Mouse (Mus musculus): ENCODE data around the gene Otud7b.

Otud7b gene

DNA sequence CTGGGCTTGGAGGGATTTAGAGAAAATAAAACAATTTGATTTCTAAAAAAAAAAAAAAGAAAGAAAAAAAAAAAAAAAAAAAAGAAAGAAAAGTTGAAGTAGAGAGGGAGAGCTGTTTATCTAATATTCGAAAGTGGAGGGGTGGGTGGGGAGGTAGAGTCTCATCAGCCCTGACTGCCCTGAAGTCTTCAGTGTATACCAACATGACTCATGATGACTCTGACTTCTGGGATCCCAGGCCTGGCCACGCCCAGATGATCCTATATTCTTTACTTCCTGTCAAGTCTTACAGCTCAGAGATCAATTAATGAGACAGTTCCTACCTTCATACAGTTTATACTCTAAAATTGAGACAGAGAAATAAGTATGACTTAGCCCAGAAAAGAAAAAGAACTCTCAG, 17.1 kb upstream of the Otud7b start:
- DNase-seq: no peak

DNA sequence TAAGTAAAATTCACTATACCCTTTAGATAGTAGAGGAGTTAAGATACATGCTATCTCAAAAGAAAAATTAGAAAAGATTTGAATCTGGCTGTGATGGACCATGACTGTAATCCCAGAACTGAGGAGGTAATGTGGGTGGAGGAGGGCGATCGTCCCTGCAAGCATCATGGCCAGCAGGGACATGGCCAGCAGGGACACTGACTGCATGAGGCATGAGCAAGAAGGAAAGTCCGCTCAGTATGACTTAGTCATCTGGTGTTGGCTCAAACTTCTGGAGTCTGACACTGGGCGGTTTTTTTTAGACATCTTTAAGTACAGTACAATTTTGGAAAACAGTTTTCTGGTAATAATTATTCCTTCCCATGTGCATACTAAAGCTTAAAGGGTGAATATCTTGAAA, 16.5 kb upstream of the Otud7b start:
- DNase-seq: no peak

DNA sequence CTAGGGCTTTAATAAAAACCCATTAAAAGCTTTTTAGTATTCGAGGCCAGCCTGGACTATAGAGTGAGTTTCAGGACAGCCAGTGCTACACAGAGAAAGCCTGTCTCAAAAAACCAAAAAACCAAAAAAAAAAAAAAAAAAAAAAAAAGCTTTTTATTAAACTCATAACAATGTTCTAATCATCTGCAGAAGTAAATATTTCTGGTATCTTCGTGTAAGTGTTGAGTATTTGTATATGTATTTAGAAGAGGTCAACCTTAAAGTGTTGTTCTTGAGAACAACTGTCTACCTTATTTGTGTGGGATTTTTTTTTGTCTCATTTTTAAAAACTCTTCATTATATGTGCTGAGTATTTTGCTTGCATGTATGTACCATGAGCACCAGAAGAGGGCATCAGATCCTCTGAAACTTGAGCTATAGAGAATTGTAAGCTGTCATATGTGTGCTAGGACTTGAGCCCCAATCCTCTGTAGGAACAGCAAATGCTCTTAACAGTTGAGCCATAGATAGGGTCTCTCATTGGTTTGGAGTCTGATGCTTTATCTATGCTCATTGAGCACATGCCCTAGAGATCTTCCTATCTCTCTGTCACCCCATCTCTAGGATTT, 14.3 kb upstream of the Otud7b start:
- no peak for DNase-seq

DNA sequence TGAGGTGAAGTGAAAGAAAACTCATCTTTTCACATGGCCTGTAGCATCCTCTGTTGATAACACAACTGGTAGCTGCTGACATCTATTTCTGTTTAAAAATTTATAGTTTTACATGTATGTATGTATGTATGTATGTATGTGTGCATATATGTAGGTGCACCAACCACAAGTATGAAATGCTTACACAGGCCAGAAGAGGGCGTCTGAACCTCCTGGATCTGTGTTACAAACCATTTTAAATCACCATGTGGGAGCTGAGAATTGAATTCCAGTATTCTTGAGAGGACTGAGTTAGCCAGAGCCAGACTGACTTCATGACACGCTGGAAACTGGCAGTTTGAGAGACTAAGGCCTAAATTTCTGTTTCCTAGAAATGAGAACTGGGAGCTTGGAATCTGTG, 13.2 kb upstream of the Otud7b start:
- no peak for DNase-seq

DNA sequence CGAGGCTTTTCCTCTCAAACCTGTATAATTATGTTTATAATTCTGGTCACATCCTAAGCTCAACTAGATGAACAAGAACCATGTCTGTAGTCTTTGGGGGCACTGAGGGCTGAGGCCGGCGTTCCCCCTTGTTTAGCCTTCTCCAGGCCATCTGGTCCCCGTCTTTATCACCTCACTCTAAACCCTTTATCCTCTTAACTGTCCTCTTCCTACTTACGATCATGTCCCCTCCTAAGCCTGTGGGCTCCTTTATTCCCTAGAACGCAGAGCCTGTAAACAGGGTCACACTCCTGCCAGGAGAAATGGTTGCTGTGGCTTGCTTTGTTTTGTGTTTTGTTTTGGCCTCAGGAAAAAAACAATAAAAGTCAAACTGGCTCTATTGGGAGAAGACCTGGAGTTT, 12.4 kb upstream of the Otud7b start:
- no peak for DNase-seq

DNA sequence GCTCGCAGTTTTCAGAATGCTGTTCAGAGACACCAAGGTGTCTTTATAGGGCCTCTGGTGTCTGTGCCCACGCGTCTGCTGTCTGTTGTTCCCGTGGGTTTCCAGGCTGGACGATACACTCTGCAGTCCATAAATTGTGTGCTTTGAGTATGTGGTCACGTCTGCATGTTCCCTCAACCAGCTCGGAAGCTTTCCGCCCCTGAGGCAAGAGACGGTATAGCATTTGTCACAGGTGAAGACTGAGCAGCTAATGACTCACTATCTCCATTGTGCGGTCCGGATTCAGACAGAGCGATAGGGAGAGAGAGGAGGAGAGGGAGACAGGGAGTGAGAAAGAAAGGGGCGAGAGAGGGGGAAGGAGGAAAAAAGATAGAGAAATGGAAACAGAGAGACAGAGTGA, 10.8 kb upstream of the Otud7b start:
- no peak for DNase-seq

DNA sequence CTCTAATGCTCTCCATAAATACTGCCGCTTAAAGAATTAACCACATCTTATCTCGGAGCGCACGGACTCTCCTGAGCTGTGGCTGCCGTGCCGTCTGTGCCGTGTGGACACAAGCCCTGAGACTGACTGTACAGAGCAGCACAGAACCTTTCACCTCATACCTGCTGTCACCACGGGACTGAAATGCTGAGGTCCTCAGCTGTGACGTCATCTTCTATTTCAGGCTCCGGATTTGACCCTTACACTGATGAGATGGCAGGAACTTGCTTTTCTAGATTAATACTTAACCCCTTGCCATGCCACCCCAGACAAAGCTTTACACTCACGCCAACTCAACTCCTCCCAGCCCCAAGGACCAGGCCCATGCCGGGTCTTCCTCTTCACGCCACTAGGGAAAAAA, 10.1 kb upstream of the Otud7b start:
- no peak for DNase-seq

DNA sequence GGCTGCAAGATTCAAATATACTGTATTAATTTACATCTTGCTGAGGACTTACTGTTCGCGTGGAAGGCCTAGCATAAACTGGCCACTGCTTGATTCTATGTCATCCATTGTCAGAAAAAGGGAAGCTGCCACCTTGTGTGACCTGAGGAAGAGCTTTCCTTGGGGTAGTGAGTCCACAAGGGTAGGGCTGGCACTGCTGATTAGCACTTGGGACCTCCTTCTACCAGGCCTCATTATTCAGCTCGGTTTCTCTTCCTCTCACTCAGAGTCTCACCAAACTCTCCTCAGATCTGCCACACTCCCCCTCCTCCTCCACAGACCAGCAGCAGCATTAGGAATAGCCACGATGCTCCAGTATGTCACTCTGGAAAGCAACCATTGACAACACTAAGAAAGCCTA, 6.2 kb upstream of the Otud7b start:
- no peak for DNase-seq

DNA sequence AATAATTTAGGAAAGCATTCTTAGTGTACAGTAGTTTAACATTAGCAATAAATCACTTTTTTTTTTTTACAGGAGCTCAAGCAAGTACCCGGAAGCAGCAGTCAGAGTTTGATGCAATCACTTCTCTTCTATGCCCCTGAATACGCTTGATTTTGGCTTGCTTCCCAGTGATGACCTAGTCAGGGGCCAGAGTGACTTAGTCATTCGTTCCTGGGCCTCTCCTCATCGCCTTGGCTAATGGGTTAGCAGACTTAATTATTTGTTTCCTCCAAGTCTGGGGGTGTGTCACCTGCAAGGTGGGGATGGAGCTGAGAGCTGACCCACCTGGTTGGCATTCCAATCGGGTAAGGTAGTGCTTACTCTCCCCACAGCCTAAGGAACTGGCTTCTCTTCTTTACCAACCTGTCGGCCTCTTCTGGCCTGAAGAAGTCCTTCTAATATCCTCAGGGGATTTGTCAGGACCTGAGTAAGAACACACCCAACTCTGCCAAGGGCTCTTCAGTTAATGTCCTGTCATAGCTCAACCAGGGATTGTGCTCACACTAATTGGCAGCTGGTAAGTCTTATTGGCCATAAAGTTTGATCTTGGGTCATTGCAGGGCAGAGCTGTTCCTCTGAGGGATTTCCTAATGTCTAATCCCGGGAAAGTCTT, 5.6 kb upstream of the Otud7b start:
- DNase-seq: peak; percentile 74 to 80

DNA sequence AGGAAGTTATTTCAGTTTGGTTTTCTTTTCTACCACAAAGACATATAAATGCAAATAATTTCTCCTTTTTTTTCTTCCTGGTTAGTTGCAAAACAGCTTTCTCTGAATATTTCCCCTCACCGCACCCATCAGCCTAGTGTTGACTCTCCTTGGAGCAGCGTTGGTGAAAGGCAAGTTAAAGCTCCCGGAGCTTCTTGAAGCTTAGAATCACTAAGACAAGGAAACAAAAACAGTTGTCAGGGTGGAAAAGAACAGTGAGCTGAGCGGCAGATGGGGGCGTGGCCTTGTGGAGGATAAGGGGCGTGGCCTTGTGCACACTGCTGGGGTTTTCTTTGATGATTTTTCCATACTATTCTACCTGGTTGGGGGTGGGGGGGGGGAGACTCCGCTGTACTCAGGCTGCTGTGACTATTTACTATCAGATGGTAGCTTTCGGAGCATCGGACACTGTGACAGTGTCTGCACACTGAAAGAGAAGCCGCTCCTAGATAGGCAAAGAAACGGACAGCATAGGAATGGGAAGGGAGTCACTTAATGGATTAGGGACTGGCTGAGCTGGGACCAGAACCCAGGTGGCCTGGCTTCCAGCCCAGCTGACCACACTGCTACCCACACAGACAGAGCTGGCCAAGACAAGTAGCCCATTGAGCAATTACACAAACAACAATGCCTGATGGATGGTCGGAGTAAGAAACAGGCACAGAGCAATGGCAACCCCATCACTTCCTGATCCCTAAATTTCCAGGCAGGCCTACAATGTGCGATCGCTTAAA, 2.0 kb upstream of the Otud7b start:
- DNase-seq: peak; percentile 64 to 68

DNA sequence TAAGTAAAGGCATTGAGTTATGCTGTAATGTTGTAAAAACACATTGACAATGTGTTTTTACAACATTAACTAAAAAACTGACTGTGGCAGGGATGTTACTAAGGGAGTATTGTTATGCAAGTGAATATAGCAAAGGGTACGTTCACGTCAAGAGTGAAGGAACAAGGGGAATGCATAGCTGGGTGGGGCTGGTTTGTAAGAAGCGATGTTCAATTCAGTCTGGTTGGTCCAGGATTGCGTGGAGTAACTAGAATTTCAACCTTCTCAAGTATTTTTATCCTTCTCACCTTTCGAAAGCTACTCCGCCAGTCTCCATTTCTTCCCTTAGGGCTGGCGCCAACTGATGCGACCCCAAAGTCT, 446 bp upstream of the Otud7b start:
- DNase-seq: no peak

DNA sequence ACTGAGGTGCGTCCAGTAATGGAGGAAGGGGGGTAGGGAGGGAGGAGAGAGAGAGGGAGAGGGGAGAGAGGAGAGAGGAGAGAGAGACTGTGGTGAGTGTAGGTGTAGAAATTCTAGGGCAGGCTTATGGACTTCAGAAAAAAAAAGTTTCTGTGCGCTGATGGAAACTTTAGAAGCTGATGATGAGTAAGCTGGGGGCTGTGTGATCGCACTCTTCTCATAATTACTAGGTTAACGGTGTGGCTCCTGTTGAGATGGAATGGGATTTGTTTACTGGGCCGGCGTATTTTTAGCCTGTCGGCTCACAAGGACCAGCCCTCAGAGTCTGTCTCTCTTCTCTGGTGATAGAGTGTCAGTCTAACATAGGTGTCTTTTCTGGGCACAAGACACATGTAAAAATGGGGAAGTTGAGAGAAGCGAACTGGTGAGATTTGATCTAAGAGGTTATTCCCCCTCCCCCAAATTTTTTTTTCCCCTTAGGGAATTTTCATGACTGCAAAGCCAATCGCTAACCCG, 963 bp downstream of the Otud7b start:
- DNase-seq: no peak

DNA sequence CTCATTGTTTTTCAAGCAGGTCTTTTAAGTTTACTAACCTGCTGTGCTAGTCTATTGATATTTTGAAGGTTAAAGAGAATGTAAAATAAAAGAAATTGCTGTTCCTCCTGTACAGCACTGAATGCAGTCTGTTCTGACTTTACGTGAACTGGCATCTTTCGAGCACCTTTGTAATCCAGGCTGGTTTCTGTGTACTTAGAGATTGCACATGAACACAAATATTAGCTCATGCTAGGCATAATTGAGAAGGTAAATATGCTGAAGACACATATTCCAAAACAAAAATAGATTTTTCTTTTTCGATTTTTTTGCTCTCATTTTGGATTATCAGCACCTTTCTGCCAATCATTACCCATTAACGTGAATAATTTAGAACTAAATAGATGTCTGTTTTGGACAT, 1.8 kb downstream of the Otud7b start:
- no peak for DNase-seq

DNA sequence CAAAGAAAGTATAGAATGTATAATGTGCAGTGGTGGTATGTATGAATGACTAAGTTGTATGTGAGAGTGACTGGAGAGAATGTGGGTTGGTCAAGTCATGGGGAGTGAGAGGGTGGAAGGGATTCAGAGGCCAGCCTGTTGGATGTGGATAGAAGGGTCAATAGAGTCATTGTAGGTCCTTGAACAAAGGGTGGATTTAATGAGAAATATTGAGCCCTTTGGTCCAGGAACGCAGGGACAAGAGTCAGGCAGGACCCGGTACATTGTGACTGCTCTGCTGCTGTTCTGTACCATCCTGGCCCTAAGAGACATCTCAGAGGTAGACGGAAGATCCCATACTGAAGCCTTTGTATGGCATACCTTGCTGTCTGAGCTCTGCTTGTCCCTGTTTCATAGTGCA, 4.0 kb downstream of the Otud7b start:
- DNase-seq: no peak

DNA sequence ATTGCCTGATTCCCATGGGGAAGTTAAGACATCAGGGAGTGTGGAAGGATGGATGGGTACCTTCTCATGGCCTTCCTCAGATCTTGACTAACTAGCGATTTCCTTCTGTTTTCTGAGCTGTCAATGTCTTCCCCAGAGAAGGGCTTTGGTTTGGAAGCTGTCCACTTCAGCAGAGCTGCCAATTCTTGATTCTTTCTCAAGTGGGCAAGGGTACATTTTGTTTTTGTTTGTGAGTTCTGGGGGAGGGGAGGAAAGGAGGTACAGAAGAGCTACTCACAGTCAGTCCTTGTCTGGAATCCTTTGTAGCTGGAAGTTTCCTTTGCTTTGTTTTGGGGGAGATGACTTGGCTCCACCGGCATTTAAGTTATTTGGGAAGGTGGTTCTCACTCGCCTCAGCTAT, 8.9 kb downstream of the Otud7b start:
- DNase-seq: no peak

DNA sequence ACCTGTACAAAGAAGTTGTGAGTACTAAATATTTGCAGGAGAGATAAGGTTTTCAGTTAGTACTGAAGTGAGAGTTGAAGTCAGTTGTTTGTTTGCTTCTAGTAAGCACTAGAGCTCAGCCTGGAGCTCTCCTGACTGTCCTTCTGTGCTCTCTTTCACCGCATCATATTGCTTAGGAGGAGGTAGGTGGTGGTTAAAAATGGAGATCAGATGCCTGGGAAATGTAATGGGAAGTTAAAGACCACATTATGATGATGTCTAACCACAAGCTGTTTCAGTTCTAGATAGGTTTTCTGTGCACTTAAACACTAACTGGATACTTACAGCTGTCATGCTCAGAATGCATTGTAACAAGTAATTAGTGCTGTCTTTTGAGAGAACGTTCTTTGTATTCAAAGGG, 13.8 kb downstream of the Otud7b start:
- DNase-seq: no peak

DNA sequence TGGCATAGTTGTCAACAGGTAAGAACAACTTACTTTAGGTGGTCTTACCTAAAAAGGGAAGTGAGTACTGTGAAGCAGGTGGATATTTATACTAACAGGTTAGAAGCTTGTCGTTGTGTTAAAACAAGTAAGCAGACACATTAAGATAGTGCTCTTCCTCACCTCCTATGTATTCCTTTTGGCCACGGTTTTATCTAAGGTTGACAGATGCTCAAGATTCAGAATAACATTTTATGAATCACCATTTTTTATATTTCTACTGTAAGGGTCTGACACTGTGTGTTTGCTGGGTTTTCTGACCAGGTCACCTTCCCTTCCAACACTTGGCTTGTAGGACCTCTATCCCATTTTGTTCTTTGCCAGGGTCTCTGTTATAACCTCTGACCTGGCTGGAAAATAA, 14.4 kb downstream of the Otud7b start:
- no peak for DNase-seq

DNA sequence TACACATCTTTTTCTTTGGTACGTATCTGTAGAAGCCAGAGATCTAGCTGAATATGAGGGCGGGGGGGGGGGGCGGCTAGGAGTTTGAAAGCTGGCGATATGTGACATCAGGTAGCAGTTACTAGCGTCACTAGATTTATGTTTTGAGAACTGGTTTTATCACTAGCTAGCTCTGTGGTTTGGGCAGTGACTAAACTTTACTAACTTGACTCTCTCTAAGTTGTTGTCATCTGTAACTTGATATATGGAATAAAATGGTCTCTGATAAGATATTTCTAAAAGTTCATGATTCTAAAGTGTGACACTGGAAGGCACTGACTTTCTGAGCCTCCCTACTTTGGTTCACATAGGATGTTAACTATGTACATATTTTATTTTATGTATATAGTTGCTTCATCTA, 19.9 kb downstream of the Otud7b start:
- DNase-seq: no peak

DNA sequence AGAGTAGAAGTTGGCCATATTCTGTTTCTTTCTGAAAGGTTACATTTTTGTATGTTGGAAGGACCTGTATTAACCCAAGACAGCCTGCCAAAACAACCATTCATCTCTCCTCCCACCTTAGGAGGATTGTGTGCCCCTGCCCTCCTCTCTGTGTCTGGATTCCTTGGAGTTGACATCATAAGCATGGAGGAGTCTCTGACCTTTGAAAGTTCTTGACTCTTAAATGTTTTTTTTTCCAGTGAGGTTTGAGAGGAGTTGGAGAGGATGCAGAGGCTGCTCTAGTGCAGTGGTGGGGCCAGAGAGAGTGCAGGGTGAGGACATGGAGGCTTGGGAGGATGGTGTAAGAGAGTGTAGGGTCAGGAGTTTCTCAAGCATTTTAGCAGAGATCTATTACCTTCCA, 23.8 kb downstream of the Otud7b start:
- no peak for DNase-seq

DNA sequence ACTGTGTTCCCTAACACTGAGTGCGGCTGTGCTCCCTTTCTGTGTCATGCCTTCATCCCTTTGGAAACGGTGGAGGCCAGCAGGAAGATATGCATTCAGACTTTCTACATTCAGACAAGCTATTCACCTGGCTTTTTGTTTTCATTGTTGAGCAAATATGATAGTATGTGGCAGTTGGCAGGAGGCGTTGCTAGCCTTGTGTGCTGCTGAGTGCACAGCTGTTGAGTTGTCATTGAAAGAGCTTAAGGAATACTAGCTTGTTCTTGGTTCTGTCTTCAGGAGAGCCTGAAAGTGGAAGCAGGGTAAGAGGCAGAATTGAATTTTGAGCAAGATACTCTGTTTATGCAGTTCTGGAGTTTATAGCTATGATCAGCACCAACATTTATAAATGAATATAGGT, 28.2 kb downstream of the Otud7b start:
- DNase-seq: no peak

DNA sequence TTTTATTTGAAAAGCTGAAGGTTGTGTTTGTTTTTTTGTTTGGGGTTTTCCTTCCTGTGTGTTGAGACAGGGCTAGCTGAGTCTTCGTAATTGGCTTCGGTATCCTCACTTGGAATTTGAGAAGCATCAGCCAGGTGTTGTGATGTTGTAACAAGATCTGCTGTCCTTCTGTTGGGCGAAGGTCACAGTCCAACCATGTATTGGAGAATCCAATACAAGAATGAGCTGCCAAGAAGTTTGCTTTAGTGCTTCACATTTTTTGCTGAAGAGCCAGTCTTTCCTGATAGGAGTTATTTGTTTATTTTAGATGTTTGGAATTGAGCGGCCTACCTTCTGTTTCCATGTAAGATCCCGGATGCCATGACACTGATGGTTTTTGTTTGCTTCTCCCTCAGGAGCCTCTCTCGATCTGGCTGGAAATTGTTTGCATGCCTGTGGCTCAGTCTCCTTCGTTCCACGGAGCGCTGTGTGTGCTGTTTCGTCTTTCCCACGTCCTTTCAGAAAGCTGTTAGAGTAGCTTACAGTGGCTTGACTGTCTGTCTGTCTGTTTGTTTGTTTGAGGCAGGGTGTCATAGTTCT, 29.1 kb downstream of the Otud7b start:
- no peak for DNase-seq

DNA sequence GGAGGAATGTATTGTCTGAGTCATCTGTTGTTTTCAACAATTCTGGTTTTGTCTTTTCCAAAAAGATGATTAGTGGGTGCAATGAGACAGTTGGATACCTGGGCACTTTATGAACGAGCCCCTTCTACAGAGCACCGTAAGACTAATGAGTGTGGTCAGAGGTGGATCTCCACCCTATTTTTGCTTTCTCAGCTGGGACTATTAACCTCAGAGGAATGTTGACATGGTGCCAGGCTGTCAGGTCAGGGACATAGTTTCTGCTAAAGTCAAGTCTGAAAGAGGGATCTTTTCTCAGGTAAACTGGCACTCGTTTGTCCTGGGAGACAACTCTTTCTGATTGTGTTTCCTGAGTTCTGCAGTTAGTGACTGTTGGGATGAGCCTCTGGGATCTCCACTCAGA, 30.7 kb downstream of the Otud7b start:
- no peak for DNase-seq

DNA sequence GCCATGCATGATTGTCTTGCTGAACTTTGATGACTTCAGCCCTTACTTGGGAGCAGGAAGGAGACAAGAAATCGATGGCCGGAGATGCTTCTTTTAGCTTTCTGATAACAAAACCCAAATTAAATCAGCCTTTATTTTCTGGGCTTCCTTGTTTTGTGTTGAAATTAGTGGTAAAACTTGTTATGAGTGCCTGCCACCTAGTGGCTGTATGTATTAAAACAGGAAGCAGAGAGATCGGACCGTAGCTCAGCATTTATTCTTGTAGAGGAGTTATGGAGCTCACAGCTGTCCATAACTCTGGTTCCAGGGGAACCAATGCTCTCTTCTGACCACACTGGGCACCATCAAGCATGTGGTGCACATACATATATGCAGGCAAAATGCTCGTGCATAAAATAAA, 43.6 kb downstream of the Otud7b start:
- DNase-seq: peak in 1 of 2 experiments; percentile 70

DNA sequence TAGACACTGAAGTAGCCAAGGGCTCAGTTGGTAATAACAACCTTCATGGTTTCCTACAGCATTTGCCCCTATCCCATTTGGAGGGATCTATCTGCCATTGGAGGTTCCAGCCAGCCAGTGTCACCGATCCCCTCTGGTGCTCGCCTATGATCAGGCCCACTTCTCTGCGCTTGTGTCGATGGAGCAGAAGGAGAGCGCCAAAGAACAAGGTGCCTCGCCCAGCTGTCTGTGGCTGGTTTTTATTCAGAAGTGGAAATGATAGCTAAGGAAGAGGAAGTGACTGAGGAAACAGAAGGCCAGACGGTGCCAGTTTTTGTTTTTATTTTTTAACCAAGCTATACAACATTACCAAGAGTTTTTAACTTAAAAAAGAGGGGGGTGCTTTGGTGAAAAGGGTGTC, 47.5 kb downstream of the Otud7b start:
- no peak for DNase-seq
